Mouse (Mus musculus) heart, embryonic 13.5 days (tissue): Measurements from ENCODE around the gene Mid1. TPM values are rescaled to one million over a fixed set of nuclear protein-coding genes. Genes with fewer than 3 reads are reported as not detected.

Source experiments
- ATAC-seq: fragments of 200-750 bp; cut with Nextera tagmentation; 2 replicates; pipeline ENCODE4 v1.8.0; 2017; ENCODE audit warnings: moderate TSS enrichment; ENCODE audit not compliant: insufficient number of reproducible peaks, low FRiP score, low TSS enrichment; ENCODE audit errors: extremely low read depth
- H3K27ac ChIP-seq: fragments of 300-500 bp; sonication (generic); replicated peaks from 2 replicates; pipeline ENCODE4 v1.5.1; 2015; ENCODE audit warnings: moderate library complexity, mild to moderate bottlenecking, inconsistent platforms
- H3K27me3 ChIP-seq: fragments of 300-500 bp; sonication (generic); replicated peaks from 2 replicates; pipeline ENCODE4 v1.6.1; 2015; ENCODE audit warnings: mild to moderate bottlenecking, inconsistent platforms
- H3K36me3 ChIP-seq: fragments of 300-500 bp; sonication (generic); 2 replicates; pipeline ENCODE4 v1.6.1; 2015; ENCODE audit warnings: mild to moderate bottlenecking, inconsistent platforms
- H3K4me1 ChIP-seq: fragments of 300-500 bp; sonication (generic); 2 replicates; pipeline ENCODE4 v1.6.1; 2015; ENCODE audit warnings: inconsistent platforms
- H3K4me2 ChIP-seq: fragments of 300-500 bp; sonication (generic); 2 replicates; pipeline ENCODE4 v1.6.1; 2015; ENCODE audit warnings: inconsistent platforms, mild to moderate bottlenecking, moderate library complexity
- H3K4me3 ChIP-seq: fragments of 300-500 bp; sonication (generic); 2 replicates; pipeline ENCODE4 v1.5.1; 2015; ENCODE audit warnings: moderate library complexity, mild to moderate bottlenecking, inconsistent platforms
- H3K9ac ChIP-seq: fragments of 300-500 bp; sonication (generic); 2 replicates; pipeline ENCODE4 v1.6.1; 2015; ENCODE audit warnings: inconsistent platforms, mild to moderate bottlenecking, moderate library complexity
- H3K9me3 ChIP-seq: fragments of 300-500 bp; sonication (generic); 2 replicates; pipeline ENCODE4 v1.6.1; 2016; ENCODE audit warnings: inconsistent platforms
- WGBS: fragments of 180-500 bp; shearing (Covaris S2); methylation state at CpG from one replicate; pipeline ENCODE4 v1.1.7; 2015; ENCODE audit warnings: mixed read lengths; 5-methylcytosine and 5-hydroxymethylcytosine counted together
- polyA plus RNA-seq: library from polyadenylated mRNA; unstranded; fragments of >200 nt; fragmentation: Nextera tagmentation; extraction: Ambion mirVana; gene quantifications from 2 replicates; pipeline ENCODE4 v1.2.1, GENCODE M21; 2015

Mid1 gene
- polyA plus RNA-seq, 1 experiment from 2014 or later, result 7.2 TPM

DNA sequence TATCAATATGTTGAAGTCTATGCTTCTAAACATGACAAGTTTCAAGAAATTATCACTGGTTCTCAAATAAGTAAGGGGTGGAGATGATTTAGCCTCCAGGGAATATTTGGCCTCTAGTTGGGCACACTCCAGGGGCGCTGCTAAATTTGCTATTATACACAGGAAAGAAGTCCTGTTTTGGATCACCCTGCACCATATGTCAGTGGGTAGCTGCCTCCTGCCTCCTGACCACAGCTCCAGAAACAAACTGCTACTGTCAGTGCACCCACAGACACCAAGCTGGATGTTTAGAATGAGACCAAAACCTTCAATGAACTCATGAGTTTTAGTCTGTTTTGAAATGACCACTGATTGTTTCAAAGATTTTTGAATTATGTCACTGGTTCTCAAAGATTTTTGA is 128.7 kb downstream of the Mid1 start:
- H3K4me1 ChIP-seq, result no peaks in the 10 kb centered on the region
- no peak overlapping the region for H3K27ac ChIP-seq
- H3K9ac ChIP-seq, result no peak overlapping the region
- no peaks in the 10 kb centered on the region for H3K9me3 ChIP-seq
- no peaks in the 10 kb centered on the region for H3K36me3 ChIP-seq
- H3K4me3 ChIP-seq, result no peak overlapping the region
- no peak overlapping the region for H3K4me2 ChIP-seq
- 27% methylated on average over 1 of the region's 1 CpGs for WGBS
- H3K27me3 ChIP-seq, result peaks cover 4% of the 10 kb centered on the region; the same call in 1 of the 2 replicates
- no peak for ATAC-seq

DNA sequence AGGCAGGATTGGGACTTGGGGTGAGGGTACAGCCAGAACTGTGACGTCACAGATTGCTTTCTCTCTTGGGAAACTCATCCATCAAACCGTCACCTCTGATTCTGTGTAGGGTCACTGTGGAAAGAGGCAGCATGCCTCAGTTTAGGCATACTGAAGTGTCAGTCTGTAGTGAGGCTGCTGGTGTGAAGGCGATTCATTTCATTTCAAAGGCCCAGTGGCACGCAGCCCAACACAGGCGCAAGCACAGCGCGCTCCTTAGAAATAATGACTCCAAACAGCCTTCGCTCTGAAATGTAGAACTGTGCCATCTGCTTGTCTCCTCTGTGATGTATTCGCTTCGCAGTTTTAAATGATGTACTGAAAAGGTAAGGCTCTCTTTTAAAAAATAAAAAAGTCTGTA is 141.9 kb downstream of the Mid1 start:
- Histone ChIP-seq H3K9me3 (no peaks in the 10 kb centered on the region), H3K27ac (no peak overlapping the region), H3K4me2 (no peak overlapping the region), H3K27me3 (peaks cover 9% of the 10 kb centered on the region), H3K9ac (no peak overlapping the region), H3K36me3 (no peaks in the 10 kb centered on the region), H3K4me1 (0 out of 2 replicates have a peak, but pooled peaks cover 5% of the 10 kb centered on the region), H3K4me3 (no peak overlapping the region)
- ATAC-seq, result no peak
- 59% methylated on average over 10 of the region's 10 CpGs for WGBS

DNA sequence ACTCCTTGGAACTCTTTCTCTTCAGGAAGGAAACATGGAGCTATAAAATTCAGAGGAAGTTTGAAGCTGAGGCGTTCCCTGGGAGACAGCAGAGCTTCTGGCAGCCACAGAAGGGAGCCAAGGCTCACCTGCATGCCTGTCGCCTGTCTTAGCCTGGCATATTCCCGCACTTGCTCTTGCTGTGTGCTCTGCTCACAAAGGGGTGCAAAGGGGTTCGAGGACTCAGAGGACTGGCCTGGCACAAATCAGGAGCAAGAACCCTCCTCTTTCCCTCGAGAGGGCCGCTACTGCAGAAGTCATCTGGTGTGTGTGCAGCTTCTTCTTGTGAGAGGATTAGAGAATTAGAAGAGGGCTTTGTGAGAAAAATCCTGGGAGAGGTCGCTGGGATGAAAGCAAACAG is 142.7 kb downstream of the Mid1 start:
- 30% methylated on average over 7 of the region's 7 CpGs for WGBS
- H3K4me3 ChIP-seq, result no peak overlapping the region
- no peak for ATAC-seq
- no peak overlapping the region for H3K4me2 ChIP-seq
- H3K27me3 ChIP-seq, result peaks cover 9% of the 10 kb centered on the region
- H3K27ac ChIP-seq, result no peak overlapping the region
- no peaks in the 10 kb centered on the region for H3K9me3 ChIP-seq
- H3K9ac ChIP-seq, result no peak overlapping the region
- no peaks in the 10 kb centered on the region for H3K36me3 ChIP-seq
- 0 out of 2 replicates have a peak, but pooled peaks cover 5% of the 10 kb centered on the region for H3K4me1 ChIP-seq

DNA sequence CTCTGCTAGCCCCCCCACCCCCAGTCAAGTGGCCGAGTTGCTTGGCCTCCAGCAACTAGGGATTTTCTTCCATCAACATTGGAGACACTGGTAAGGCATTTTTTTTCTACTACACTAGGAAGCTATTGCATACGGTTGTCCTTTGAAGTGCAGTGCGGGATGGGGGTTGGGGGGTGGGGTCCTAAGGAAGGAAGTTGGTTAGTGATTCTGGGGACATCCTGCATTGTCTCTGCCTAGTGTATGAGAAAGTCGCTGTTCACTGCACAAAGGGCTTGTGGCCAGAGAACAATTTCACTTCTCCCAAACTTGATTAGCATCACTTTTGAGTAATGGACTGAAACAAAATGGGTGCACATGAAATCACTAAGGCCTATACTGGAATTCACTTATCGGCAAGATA is 143.1 kb downstream of the Mid1 start:
- Histone ChIP-seq H3K4me3 (no peak overlapping the region), H3K9ac (no peak overlapping the region), H3K27ac (no peak overlapping the region), H3K9me3 (no peaks in the 10 kb centered on the region), H3K4me2 (no peak overlapping the region; the same call in 1 of the 2 replicates), H3K36me3 (no peaks in the 10 kb centered on the region), H3K4me1 (0 out of 2 replicates have a peak, but pooled peaks cover 5% of the 10 kb centered on the region), H3K27me3 (peaks cover 13% of the 10 kb centered on the region)
- WGBS, result 34% methylated on average over 5 of the region's 5 CpGs
- ATAC-seq, result no peak

DNA sequence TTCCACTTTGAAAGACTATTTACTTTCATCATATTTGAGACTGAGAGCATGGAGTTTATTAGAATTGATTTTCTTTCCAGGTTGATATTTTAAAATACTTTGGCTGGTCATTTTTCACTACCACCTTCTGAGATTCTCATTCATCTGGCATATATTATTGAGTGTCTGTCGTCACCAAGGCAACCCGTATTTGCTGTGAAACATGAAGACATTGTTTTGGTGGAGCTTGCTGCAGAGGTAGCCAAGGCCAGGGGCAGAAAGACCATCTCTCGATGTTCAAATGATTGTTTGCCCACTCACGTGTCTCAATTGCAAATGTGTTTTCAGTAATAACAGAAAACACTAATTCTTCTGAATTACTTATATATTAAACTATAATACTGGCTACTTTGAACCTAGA is 145.1 kb downstream of the Mid1 start:
- 62% methylated on average over 4 of the region's 4 CpGs for WGBS
- Histone ChIP-seq H3K36me3 (no peaks in the 10 kb centered on the region), H3K4me1 (0 out of 2 replicates have a peak, but pooled peaks cover 5% of the 10 kb centered on the region), H3K9ac (no peak overlapping the region), H3K27me3 (peaks cover 13% of the 10 kb centered on the region), H3K9me3 (no peaks in the 10 kb centered on the region), H3K4me3 (no peak overlapping the region), H3K4me2 (no peak overlapping the region), H3K27ac (no peak overlapping the region)
- ATAC-seq, result no peak

DNA sequence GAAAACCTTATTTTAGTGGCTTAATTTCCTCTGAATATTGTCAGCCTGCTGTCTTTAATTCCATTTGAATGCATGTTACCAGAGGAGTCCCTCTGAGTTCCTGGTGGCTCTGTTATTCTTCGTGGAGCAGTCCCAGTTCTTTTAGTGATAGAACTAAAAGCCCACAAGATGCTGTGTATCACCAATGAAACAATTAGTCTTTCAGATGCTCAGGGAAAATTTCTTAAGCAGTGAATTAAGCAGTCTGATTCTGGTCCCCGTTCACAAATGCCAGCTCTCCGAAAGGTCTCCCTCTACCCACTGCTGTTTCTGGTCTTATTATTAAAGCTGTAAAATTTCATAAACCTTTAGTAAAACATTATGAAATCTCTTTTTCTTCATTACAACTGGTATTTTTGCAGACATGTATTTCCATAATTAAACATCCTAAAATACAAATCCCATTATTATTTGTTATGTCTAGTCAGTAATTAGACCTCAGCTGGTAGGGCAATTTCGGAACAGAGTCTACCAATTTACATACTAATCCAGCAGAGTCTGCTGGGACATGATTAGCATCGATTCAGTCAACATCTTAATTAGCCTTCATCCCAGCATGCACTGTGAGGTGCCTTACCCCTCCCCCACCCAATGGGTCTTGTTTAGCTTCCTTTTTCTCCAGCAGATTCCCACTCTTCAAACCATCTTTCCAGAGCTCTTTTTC is 153.1 kb downstream of the Mid1 start:
- Histone ChIP-seq H3K27ac (no peak overlapping the region), H3K36me3 (no peaks in the 10 kb centered on the region), H3K4me2 (no peak overlapping the region), H3K9me3 (no peaks in the 10 kb centered on the region), H3K4me3 (no peak overlapping the region), H3K27me3 (0 out of 2 replicates have a peak, but pooled peaks cover 9% of the 10 kb centered on the region), H3K4me1 (0 out of 2 replicates have a peak, but pooled peaks cover under 1% of the 10 kb centered on the region), H3K9ac (no peak overlapping the region)
- no peak for ATAC-seq
- 72% methylated on average over 5 of the region's 5 CpGs for WGBS

DNA sequence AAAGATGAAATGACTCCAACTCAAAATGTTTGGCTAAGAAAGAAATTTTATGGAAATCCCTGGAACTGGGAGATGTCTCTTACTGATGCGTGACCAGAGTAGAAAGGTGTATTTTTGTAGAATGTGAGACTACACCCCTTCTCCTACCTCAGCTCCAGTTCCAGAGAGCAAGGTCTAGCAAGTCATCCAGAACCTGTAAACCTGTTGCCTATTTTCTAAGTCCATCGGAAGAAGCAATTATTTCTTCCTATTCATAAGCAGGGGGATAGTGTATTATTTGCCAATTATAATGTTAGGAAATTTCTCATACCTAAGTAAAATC is 153.6 kb downstream of the Mid1 start:
- ATAC-seq, result no peak

DNA sequence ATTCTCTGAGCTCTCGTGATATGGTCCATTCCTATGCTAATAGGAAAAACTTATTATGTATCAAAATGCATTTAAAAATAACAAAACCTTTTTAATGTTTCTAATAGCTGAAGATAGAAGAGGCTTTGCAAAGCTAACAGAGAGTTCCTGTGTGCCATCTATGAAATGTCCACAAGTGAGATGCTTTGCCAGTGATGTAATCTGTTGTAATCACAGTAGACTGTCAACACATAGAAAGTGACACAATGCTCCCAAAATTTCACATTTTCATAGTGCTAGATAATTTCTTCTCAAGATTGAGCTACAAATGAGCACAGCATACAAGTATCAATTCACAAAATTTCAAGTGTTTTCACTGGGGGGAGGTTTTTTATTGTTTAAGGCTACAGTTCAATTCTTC is 158.3 kb downstream of the Mid1 start:
- Histone ChIP-seq H3K4me1 (0 out of 2 replicates have a peak, but pooled peaks cover 7% of the 10 kb centered on the region), H3K4me3 (no peak overlapping the region), H3K36me3 (no peaks in the 10 kb centered on the region), H3K9ac (no peak overlapping the region), H3K9me3 (no peaks in the 10 kb centered on the region), H3K4me2 (no peak overlapping the region), H3K27me3 (peaks cover 22% of the 10 kb centered on the region), H3K27ac (no peak overlapping the region)
- 33% methylated on average over 1 of the region's 1 CpGs for WGBS
- ATAC-seq, result no peak

More for the DNA sequence above, 153.6 kb downstream of the Mid1 start:
- Histone ChIP-seq H3K9me3 (no peaks in the 10 kb centered on the region), H3K27me3 (0 out of 2 replicates have a peak, but pooled peaks cover 8% of the 10 kb centered on the region), H3K27ac (no peak overlapping the region), H3K4me2 (no peak overlapping the region), H3K36me3 (no peaks in the 10 kb centered on the region), H3K4me3 (no peak overlapping the region), H3K4me1 (0 out of 2 replicates have a peak, but pooled peaks cover 3% of the 10 kb centered on the region), H3K9ac (no peak overlapping the region)
- 87% methylated on average over 2 of the region's 2 CpGs for WGBS

DNA sequence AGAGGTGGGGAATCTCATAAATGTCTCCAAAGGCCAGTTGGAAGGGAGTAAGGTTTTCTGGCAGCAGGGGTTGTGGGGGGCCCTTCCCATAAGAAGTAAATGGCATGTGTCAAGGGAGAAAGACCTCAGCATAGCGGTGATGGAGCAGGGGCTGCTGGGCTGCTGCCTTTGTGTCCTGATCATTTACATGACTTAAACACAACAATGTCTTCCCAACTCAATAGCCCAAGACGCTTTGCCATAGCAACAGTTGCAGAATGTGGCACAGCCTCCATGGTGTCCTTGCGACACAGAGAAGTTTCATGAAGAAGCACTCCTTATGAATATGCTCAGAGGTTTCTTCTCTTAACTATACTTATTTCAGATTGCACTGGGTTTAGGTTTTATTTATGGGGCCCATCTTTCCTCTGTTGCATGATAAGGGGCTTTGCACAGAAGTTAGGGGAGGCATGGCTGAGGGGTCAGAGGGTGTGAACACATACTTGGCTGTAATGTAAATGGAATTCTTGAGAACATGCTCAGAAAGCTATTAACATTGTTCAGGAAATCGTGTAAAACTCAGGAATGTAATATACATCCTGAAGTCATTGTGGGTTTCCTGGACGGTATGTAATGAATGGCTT is 159.3 kb downstream of the Mid1 start:
- 0 out of 2 replicates have a peak, but pooled peaks cover 7% of the 10 kb centered on the region for H3K4me1 ChIP-seq
- no peak overlapping the region for H3K9ac ChIP-seq
- WGBS, result 48% methylated on average over 5 of the region's 5 CpGs
- H3K4me3 ChIP-seq, result no peak overlapping the region
- no peaks in the 10 kb centered on the region for H3K9me3 ChIP-seq
- no peak for ATAC-seq
- H3K27ac ChIP-seq, result no peak overlapping the region
- peaks cover 24% of the 10 kb centered on the region for H3K27me3 ChIP-seq
- H3K4me2 ChIP-seq, result no peak overlapping the region
- no peaks in the 10 kb centered on the region for H3K36me3 ChIP-seq

DNA sequence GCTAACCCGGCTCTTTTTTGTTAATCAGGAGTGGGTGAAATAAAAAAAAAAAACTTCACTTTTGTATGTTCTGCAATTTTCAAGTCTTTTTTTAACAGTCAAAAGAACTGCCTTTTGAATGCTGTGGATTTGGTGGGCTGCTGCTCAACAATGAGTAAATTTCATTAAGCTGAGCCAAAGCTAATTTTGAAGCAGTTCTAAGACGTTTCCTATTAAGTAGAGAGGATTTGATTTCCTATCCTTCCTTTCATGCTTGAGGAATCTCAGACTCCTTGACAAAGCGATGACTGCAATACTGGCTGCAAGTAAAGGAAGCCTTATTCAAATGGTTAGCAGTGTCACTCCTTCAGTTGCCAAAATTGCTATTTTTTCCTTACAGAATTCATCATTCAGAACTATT is 161.2 kb downstream of the Mid1 start:
- Histone ChIP-seq H3K4me2 (no peak overlapping the region), H3K27ac (no peak overlapping the region), H3K36me3 (no peaks in the 10 kb centered on the region), H3K9ac (no peak overlapping the region), H3K9me3 (no peaks in the 10 kb centered on the region), H3K4me3 (no peak overlapping the region), H3K4me1 (0 out of 2 replicates have a peak, but pooled peaks cover 7% of the 10 kb centered on the region), H3K27me3 (peaks cover 24% of the 10 kb centered on the region)
- no peak for ATAC-seq
- 68% methylated on average over 3 of the region's 3 CpGs for WGBS

DNA sequence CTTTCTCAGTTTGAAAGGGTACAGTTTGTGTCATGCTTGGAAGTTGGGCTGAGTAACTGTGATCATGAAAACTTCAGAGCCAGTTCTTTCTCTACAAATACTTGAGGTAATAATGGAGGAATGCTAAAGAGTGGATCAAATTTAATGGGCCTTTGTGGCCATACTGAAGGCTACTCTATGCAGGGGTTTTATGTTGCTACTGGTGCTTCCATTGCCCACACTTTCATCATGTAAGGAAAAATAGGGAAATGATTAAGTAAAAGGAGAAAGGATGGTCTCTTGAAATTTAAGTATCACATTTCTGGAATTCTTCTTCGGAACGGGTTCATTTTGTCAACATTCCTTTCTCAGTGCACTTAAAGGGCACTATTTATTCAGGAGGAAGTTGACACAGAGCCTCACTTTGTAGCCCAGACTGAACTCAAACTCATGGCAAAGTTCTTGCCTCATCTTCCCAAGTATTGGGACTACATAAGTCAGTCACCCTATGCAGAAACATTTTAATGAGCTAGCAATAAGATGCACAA is 176.3 kb downstream of the Mid1 start:
- Histone ChIP-seq H3K4me3 (no peak overlapping the region), H3K9ac (no peak overlapping the region), H3K36me3 (no peaks in the 10 kb centered on the region), H3K4me1 (no peaks in the 10 kb centered on the region), H3K27me3 (peaks cover 9% of the 10 kb centered on the region), H3K9me3 (no peaks in the 10 kb centered on the region), H3K4me2 (no peak overlapping the region), H3K27ac (no peak overlapping the region)
- WGBS, result 51% methylated on average over 2 of the region's 2 CpGs
- ATAC-seq, result no peak
